Mouse (Mus musculus) neural tube, postnatal 0 days (tissue): ENCODE results near the gene Cd8b1. TPM values are rescaled to one million over a fixed set of nuclear protein-coding genes. Genes with fewer than 3 reads are reported as not detected.

Experiments used
- polyA plus RNA-seq: library from polyadenylated mRNA; unstranded; fragments of >200 nt; fragmentation: Nextera tagmentation; extraction: Ambion mirVana; gene quantifications from 2 replicates; pipeline ENCODE4 v1.2.1, GENCODE M21; 2015

The Cd8b1 gene
- 0.15 and 0.17 TPM in 2 replicates for polyA plus RNA-seq

GRCm38 (mm10) chr6:71322491-71322921 is at the start of gene Cd8b1:
Gene Cd8b1, plus strand, starts transcription at chr6:71322788.

GRCm38 (mm10) chr6:71321826-71322283 is 733 bp upstream of the Cd8b1 start, which contains the start of gene Smyd1:
Gene Smyd1, minus strand, starts transcription at chr6:71322233.

GRCm38 (mm10) chr6:71373249-71373775 is 50.7 kb downstream of the Cd8b1 start, which contains the start of gene Cd8a:
Gene Cd8a, plus strand, starts transcription at chr6:71373427.

Other genes with a start within 250 kb of the Cd8b1 start
- 7.3 and 7.8 TPM in 2 replicates for gene Thnsl2, start 178.3 kb upstream of the Cd8b1 start, polyA plus RNA-seq
- gene Fabp1, start 123.0 kb upstream of the Cd8b1 start, polyA plus RNA-seq = 0.50 and 1.9 TPM in 2 replicates
- 19.3 and 23.3 TPM in 2 replicates for gene Krcc1, start 51.1 kb upstream of the Cd8b1 start, polyA plus RNA-seq
- 0.22 and 0.27 TPM in 2 replicates for gene Smyd1, start 555 bp upstream of the Cd8b1 start, polyA plus RNA-seq
- gene Cd8a, start 50.6 kb downstream of the Cd8b1 start, polyA plus RNA-seq = not detected in 2 replicates
- 8.9 and 10.3 TPM in 2 replicates for gene Rmnd5a, start 117.8 kb downstream of the Cd8b1 start, polyA plus RNA-seq
- 27.2 and 31.5 TPM in 2 replicates for gene Rnf103, start 171.1 kb downstream of the Cd8b1 start, polyA plus RNA-seq
- gene Chmp3, start 221.0 kb downstream of the Cd8b1 start, polyA plus RNA-seq = 55.7 and 56.9 TPM in 2 replicates